Mouse (Mus musculus): ENCODE measurements around the gene Arhgef10l.

DNA sequence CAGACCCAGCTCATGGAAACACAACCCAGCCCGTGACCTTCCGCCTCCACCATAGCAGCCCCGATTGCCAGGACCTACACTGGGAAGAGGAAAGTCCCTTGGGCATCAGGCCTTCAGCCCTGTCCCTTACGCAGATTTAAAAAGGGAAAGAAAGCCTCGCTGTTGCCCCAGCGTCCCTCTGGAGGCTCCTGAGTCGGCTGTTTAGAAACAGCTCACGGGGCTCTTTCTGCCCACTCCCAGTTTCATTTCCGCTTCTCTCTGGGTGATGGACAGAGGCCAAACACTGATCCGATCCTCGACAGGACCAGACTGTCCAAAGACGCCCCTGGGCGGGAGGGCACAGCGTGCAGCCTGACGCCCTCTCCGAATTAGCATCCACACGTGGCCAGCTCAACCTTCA, 93.4 kb downstream of the Arhgef10l start:
- TF ChIP-seq CTCF (IDR thresholded peaks at IDR 0.05; ENCODE audit: low read depth, low read length) (no peak), POLR2A (IDR thresholded peaks at IDR 0.05; ENCODE audit: extremely low read depth, insufficient read depth, low read length) (no peak)

All from liver, adult 2 months (tissue).